Mouse (Mus musculus): Measurements from ENCODE around the gene Cfap157. TPM values are rescaled to one million over a fixed set of nuclear protein-coding genes. Genes with fewer than 3 reads are reported as not detected.

Cfap157 gene
- polyA plus RNA-seq, 2 experiments, result not detected

- Histone ChIP-seq H3K9ac (replicated peaks) (no peak overlapping the region), H3K36me3 (replicated peaks; ENCODE audit: control insufficient read depth, insufficient read depth, low read depth) (no peaks in the 10 kb centered on the region), H3K4me2 (ENCODE audit: low read depth) (peak overlapping the region; percentile 20), H3K27me3 (ENCODE audit: control insufficient read depth, insufficient read depth, low read length) (no peaks in the 10 kb centered on the region), H3K27ac (no peak overlapping the region), H3K4me1 (replicated peaks; ENCODE audit: control insufficient read depth in 2 of 2, insufficient read depth in 2 of 2, low read length in 1 of 2) (no peaks in the 10 kb centered on the region; a peak in 1 of 4 replicates), H3K9me3 (ENCODE audit: control insufficient read depth, low read length) (no peaks in the 10 kb centered on the region), H3K4me3 (ENCODE audit: insufficient read depth in 1 of 2, low read depth in 2 of 2, low read length in 2 of 2) (peak overlapping the region; percentile 16 to 29)
- DNase-seq (ENCODE audit: low read depth in 3 of 3, low spot score in 3 of 3) (no peak), ATAC-seq (ENCODE audit: insufficient read depth) (peak; percentile 10; the same call in 1 of the 2 replicates)
- WGBS (ENCODE audit: insufficient replicate concordance), result 67% methylated on average over 9 of the region's 10 CpGs
- no peak for TF ChIP-seq CTCF (IDR thresholded peaks at IDR 0.05; ENCODE audit: low read depth)
- no peak for TF ChIP-seq EP300 (IDR thresholded peaks at IDR 0.05; ENCODE audit: low read depth)
Observed at GRCm38 (mm10) chr2:32751665-32752033, 32.6 kb downstream of the Cfap157 start.

- H3K27me3 ChIP-seq (ENCODE audit: control insufficient read depth, insufficient read depth, low read length), result no peaks in the 10 kb centered on the region
- ATAC-seq (ENCODE audit: insufficient read depth) (peak; percentile 69), DNase-seq (ENCODE audit: low read depth in 3 of 3, low spot score in 3 of 3) (no peak)
- H3K4me2 ChIP-seq (ENCODE audit: low read depth), result peak overlapping the region; percentile 20
- no peak overlapping the region for H3K27ac ChIP-seq
- H3K36me3 ChIP-seq (replicated peaks; ENCODE audit: control insufficient read depth, insufficient read depth, low read depth), result no peaks in the 10 kb centered on the region
- TF ChIP-seq CTCF (IDR thresholded peaks at IDR 0.05; ENCODE audit: low read depth), result no peak
- WGBS (ENCODE audit: insufficient replicate concordance), result 66% methylated on average over 31 of the region's 31 CpGs
- no peaks in the 10 kb centered on the region; a peak in 1 of 4 replicates for H3K4me1 ChIP-seq (replicated peaks; ENCODE audit: control insufficient read depth in 2 of 2, insufficient read depth in 2 of 2, low read length in 1 of 2)
- peak overlapping the region; percentile 16 to 29; a peak in 3 of 4 replicates for H3K4me3 ChIP-seq (ENCODE audit: insufficient read depth in 1 of 2, low read depth in 2 of 2, low read length in 2 of 2)
- H3K9me3 ChIP-seq (ENCODE audit: control insufficient read depth, low read length), result no peaks in the 10 kb centered on the region
- no peak overlapping the region for H3K9ac ChIP-seq (replicated peaks)
Observed at GRCm38 (mm10) chr2:32750887-32751664, 33.2 kb downstream of the Cfap157 start.

- no peaks in the 10 kb centered on the region for H3K27me3 ChIP-seq (ENCODE audit: control insufficient read depth, insufficient read depth, low read length)
- 63% methylated on average over 7 of the region's 7 CpGs for WGBS (ENCODE audit: insufficient replicate concordance)
- no peak overlapping the region for H3K4me2 ChIP-seq (ENCODE audit: low read depth)
Observed at GRCm38 (mm10) chr2:32750199-32750598, 34.0 kb downstream of the Cfap157 start.

GRCm38 (mm10) chr2:32749082-32749481 lies 35.1 kb downstream of the Cfap157 start:
- Histone ChIP-seq H3K36me3 (replicated peaks; ENCODE audit: control insufficient read depth, insufficient read depth, low read depth) (no peaks in the 10 kb centered on the region), H3K4me1 (replicated peaks; ENCODE audit: control insufficient read depth in 2 of 2, insufficient read depth in 2 of 2, low read length in 1 of 2) (no peaks in the 10 kb centered on the region; a peak in 1 of 4 replicates), H3K27ac (no peak overlapping the region), H3K4me3 (ENCODE audit: insufficient read depth in 1 of 2, low read depth in 2 of 2, low read length in 2 of 2) (no peak overlapping the region), H3K9ac (replicated peaks) (no peak overlapping the region), H3K9me3 (ENCODE audit: control insufficient read depth, low read length) (no peaks in the 10 kb centered on the region), H3K27me3 (ENCODE audit: control insufficient read depth, insufficient read depth, low read length) (no peaks in the 10 kb centered on the region), H3K4me2 (ENCODE audit: low read depth) (no peak overlapping the region)
- TF ChIP-seq EP300 (IDR thresholded peaks at IDR 0.05; ENCODE audit: low read depth), result no peak
- no peak for TF ChIP-seq CTCF (IDR thresholded peaks at IDR 0.05; ENCODE audit: low read depth)
- WGBS (ENCODE audit: insufficient replicate concordance), result 77% methylated on average over 16 of the region's 16 CpGs
- no peak for ATAC-seq (ENCODE audit: insufficient read depth)
- DNase-seq (ENCODE audit: low read depth in 3 of 3, low spot score in 3 of 3), result no peak

More at GRCm38 (mm10) chr2:32750199-32750598, 34.0 kb downstream of the Cfap157 start:
- Histone ChIP-seq H3K9ac (replicated peaks) (no peak overlapping the region), H3K36me3 (replicated peaks; ENCODE audit: control insufficient read depth, insufficient read depth, low read depth) (no peaks in the 10 kb centered on the region), H3K27ac (no peak overlapping the region), H3K4me3 (ENCODE audit: insufficient read depth in 1 of 2, low read depth in 2 of 2, low read length in 2 of 2) (no peak overlapping the region), H3K9me3 (ENCODE audit: control insufficient read depth, low read length) (no peaks in the 10 kb centered on the region), H3K4me1 (replicated peaks; ENCODE audit: control insufficient read depth in 2 of 2, insufficient read depth in 2 of 2, low read length in 1 of 2) (no peaks in the 10 kb centered on the region; a peak in 1 of 4 replicates)
- no peak for TF ChIP-seq CTCF (IDR thresholded peaks at IDR 0.05; ENCODE audit: low read depth)
- TF ChIP-seq EP300 (IDR thresholded peaks at IDR 0.05; ENCODE audit: low read depth), result no peak
- ATAC-seq (ENCODE audit: insufficient read depth), result no peak
- no peak for DNase-seq (ENCODE audit: low read depth in 3 of 3, low spot score in 3 of 3)

GRCm38 (mm10) chr2:32744272-32744982 lies 39.8 kb downstream of the Cfap157 start:
- Histone ChIP-seq H3K4me2 (ENCODE audit: low read depth) (no peak overlapping the region), H3K27ac (no peak overlapping the region), H3K4me1 (replicated peaks; ENCODE audit: control insufficient read depth in 2 of 2, insufficient read depth in 2 of 2, low read length in 1 of 2) (no peaks in the 10 kb centered on the region), H3K27me3 (ENCODE audit: control insufficient read depth, insufficient read depth, low read length) (peaks cover 5% of the 10 kb centered on the region; the same call in 1 of the 2 replicates), H3K36me3 (replicated peaks; ENCODE audit: control insufficient read depth, insufficient read depth, low read depth) (no peaks in the 10 kb centered on the region), H3K4me3 (ENCODE audit: insufficient read depth in 1 of 2, low read depth in 2 of 2, low read length in 2 of 2) (no peak overlapping the region), H3K9me3 (ENCODE audit: control insufficient read depth, low read length) (no peaks in the 10 kb centered on the region), H3K9ac (replicated peaks) (no peak overlapping the region)
- WGBS (ENCODE audit: insufficient replicate concordance), result 67% methylated on average over 15 of the region's 15 CpGs
- ATAC-seq (ENCODE audit: insufficient read depth) (no peak), DNase-seq (ENCODE audit: low read depth in 3 of 3, low spot score in 3 of 3) (no peak)
- TF ChIP-seq CTCF (IDR thresholded peaks at IDR 0.05; ENCODE audit: low read depth), result no peak
- no peak for TF ChIP-seq EP300 (IDR thresholded peaks at IDR 0.05; ENCODE audit: low read depth)
